Mouse (Mus musculus) hindbrain, embryonic 15.5 days (tissue): ENCODE results near the gene Zdhhc5. TPM values are rescaled to one million over a fixed set of nuclear protein-coding genes. Genes with fewer than 3 reads are reported as not detected.
A peak's percentile ranks its signal among the peaks of the same experiment; 100 is the strongest.

ENCODE experiments used
- ATAC-seq: fragments of 200-750 bp; cut with Nextera tagmentation; 2 replicates; pipeline ENCODE4 v1.8.0; 2017; ENCODE audit warnings: low read depth, moderate number of reproducible peaks, moderate TSS enrichment; ENCODE audit not compliant: low FRiP score
- H3K27ac ChIP-seq: fragments of 300-500 bp; sonication (generic); replicated peaks from 2 replicates; pipeline ENCODE4 v1.5.1; 2015; ENCODE audit warnings: mild to moderate bottlenecking, inconsistent platforms
- H3K27me3 ChIP-seq: fragments of 300-500 bp; sonication (generic); 2 replicates; pipeline ENCODE4 v1.6.1; 2015; ENCODE audit warnings: control low read depth, inconsistent platforms
- H3K36me3 ChIP-seq: fragments of 300-500 bp; sonication (generic); 2 replicates; pipeline ENCODE4 v1.6.1; 2015; ENCODE audit warnings: control low read depth, inconsistent platforms
- H3K4me1 ChIP-seq: fragments of 300-500 bp; sonication (generic); replicated peaks from 2 replicates; pipeline ENCODE4 v1.6.1; 2015; ENCODE audit warnings: control low read depth, inconsistent platforms
- H3K4me2 ChIP-seq: fragments of 300-500 bp; sonication (generic); 2 replicates; pipeline ENCODE4 v1.6.1; 2015; ENCODE audit warnings: moderate library complexity, mild to moderate bottlenecking, inconsistent platforms
- H3K4me3 ChIP-seq: fragments of 300-500 bp; sonication (generic); 2 replicates; pipeline ENCODE4 v1.5.1; 2015; ENCODE audit warnings: mild to moderate bottlenecking, inconsistent platforms
- H3K9ac ChIP-seq: fragments of 300-500 bp; sonication (generic); 2 replicates; pipeline ENCODE4 v1.6.1; 2015; ENCODE audit warnings: inconsistent platforms
- H3K9me3 ChIP-seq: fragments of 300-500 bp; sonication (generic); 2 replicates; pipeline ENCODE4 v1.6.1; 2016; ENCODE audit warnings: control low read depth, inconsistent platforms
- WGBS: fragments of 180-500 bp; shearing (Covaris S2); methylation state at CpG from one replicate; pipeline ENCODE4 v1.1.7; 2015; 5-methylcytosine and 5-hydroxymethylcytosine counted together
- polyA plus RNA-seq: library from polyadenylated mRNA; unstranded; fragments of >200 nt; fragmentation: Nextera tagmentation; extraction: Ambion mirVana; gene quantifications from 2 replicates; pipeline ENCODE4 v1.2.1, GENCODE M21; 2015

Gene Zdhhc5
- polyA plus RNA-seq, 1 experiment from 2014 or later, result 19.0 TPM

GRCm38 (mm10) chr2:84742451-84743283 is 27.7 kb upstream of the Zdhhc5 start:
- Histone ChIP-seq H3K36me3 (no peaks in the 10 kb centered on the region), H3K4me3 (peak overlapping the region; percentile 67), H3K4me1 (peaks cover 54% of the 10 kb centered on the region), H3K9ac (peak overlapping the region; percentile 77), H3K9me3 (no peaks in the 10 kb centered on the region), H3K27ac (peak overlapping the region; percentile 97), H3K27me3 (no peaks in the 10 kb centered on the region), H3K4me2 (peak overlapping the region; percentile 83)
- peak; percentile 79 for ATAC-seq
- WGBS, result under 1% methylated on average over 23 of the region's 26 CpGs

DNA sequence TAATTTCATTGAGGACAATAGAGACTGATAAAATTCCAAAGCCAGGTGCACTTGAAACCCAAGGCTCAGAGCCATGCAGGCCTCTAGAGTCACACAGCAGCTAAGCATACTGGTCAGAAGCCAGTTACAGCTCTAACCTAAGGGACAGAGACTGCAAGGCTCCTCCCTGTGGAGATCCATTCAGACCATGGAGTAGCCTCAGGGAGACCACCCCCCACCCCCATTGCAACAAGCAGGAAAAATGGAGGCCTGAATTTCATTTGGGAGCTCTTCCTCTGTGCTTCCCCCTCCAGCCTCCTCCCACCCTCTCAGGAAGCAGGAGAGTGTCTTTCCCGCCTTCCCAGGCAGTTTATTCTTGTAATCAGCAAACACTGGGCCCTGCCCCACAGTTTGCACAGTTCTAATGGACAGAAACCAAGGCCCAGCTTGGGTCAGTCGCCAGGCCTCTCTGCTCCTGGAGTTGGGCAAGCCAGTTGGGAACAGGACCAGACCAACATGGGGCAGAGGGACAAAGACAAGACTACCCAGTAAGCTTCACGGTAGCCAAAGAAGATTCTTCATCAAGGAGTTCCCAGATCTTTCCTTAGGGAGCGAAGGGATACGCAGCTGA is 27.0 kb upstream of the Zdhhc5 start:
- Histone ChIP-seq H3K36me3 (no peaks in the 10 kb centered on the region), H3K9me3 (no peaks in the 10 kb centered on the region), H3K4me2 (peak overlapping the region; percentile 83), H3K9ac (peak overlapping the region; percentile 77; the same call in 1 of the 2 replicates), H3K27ac (peak overlapping the region; percentile 97), H3K27me3 (no peaks in the 10 kb centered on the region), H3K4me1 (peaks cover 61% of the 10 kb centered on the region), H3K4me3 (peak overlapping the region; percentile 67)
- ATAC-seq, result no peak; the same call in 1 of the 2 replicates
- WGBS, result 1% methylated on average over 5 of the region's 5 CpGs

- no peaks in the 10 kb centered on the region for H3K36me3 ChIP-seq
- no peak for ATAC-seq
- peaks cover 73% of the 10 kb centered on the region for H3K4me1 ChIP-seq
- no peak overlapping the region for H3K4me3 ChIP-seq
- H3K27me3 ChIP-seq, result no peaks in the 10 kb centered on the region
- 0 out of 2 replicates have a peak overlapping the region, but pooled peaks have one; percentile 27 for H3K27ac ChIP-seq
- 61% methylated on average over 15 of the region's 15 CpGs for WGBS
- no peak overlapping the region for H3K9ac ChIP-seq
- H3K4me2 ChIP-seq, result peak overlapping the region; percentile 83
- H3K9me3 ChIP-seq, result no peaks in the 10 kb centered on the region
These were observed 25.8 kb upstream of the Zdhhc5 start for GRCm38 (mm10) chr2:84740608-84741333.

- Histone ChIP-seq H3K4me2 (peak overlapping the region; percentile 67), H3K4me1 (peaks cover 84% of the 10 kb centered on the region), H3K9me3 (no peaks in the 10 kb centered on the region), H3K27ac (0 out of 2 replicates have a peak overlapping the region, but pooled peaks have one; percentile 21), H3K27me3 (no peaks in the 10 kb centered on the region), H3K36me3 (no peaks in the 10 kb centered on the region), H3K9ac (0 out of 2 replicates have a peak overlapping the region, but pooled peaks have one; percentile 11), H3K4me3 (0 out of 2 replicates have a peak overlapping the region, but pooled peaks have one; percentile 3)
- 2% methylated on average over 12 of the region's 12 CpGs for WGBS
- ATAC-seq, result no peak
These were observed 23.4 kb upstream of the Zdhhc5 start for GRCm38 (mm10) chr2:84738271-84738911.

DNA sequence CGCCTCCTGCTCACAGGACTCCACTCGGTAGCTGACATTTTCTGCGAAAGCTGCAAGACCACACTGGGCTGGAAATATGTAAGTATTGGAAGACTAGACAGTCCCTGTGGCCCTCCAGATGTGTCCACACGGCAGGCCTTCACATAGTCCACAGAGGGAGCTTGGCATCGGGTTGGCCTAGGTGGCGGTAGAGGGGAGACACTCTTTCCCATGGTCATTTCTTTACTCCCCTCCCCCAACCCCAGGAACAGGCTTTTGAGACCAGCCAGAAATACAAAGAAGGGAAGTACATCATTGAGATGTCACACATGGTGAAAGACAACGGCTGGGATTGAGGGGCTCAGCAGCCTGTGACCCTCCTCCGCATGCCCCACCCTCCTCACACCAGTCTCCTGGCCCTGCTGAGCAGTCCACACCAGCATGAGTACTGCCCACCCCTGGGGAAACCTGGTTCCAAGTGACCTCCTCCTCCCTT is 22.5 kb upstream of the Zdhhc5 start:
- WGBS, result 6% methylated on average over 8 of the region's 8 CpGs
- peak overlapping the region; percentile 67 for H3K4me2 ChIP-seq
- H3K27ac ChIP-seq, result peak overlapping the region; percentile 53
- H3K36me3 ChIP-seq, result no peaks in the 10 kb centered on the region
- no peaks in the 10 kb centered on the region for H3K27me3 ChIP-seq
- no peak overlapping the region for H3K9ac ChIP-seq
- H3K4me1 ChIP-seq, result peaks cover 87% of the 10 kb centered on the region
- no peak overlapping the region; the same call in 1 of the 2 replicates for H3K4me3 ChIP-seq
- H3K9me3 ChIP-seq, result no peaks in the 10 kb centered on the region
- no peak for ATAC-seq

DNA sequence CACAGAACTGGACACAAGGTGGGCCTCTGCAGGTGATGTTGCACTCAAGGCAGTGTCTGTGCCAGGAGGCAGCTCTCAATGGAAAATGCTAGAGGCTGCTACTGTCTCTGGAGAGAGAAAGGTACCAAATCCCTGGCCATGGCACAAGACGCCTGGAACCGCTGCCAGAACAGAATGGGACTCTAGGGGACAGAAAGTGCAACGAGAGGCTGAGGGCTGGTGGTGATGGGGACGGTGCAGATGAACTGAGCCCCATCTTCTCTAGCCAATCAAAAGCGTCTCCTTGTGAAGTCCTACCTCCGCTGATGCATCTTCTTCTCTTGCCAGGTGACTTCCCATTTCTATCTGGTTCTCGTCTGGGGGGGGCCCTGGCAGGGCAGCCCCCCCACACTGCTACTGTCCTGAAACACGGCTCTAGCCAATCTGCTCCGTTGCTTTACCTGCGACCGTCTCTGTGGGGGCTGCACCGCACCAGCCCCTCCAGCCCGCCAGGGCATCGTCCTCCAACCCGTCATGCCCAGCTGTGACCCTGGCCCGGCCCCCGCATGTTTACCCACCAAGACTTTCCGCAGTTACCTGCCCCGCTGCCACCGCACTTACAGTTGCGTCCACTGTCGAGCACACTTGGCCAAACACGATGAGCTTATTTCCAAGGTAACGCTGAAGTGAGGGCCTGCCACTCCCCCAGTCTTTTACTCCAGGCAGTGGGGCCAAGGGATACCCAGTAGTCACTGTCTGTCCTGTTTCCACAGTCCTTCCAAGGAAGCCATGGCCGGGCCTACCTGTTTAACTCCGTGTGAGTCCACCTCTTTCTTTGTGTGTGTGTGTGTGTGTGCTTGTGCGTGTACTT is 21.6 kb upstream of the Zdhhc5 start:
- peak overlapping the region; percentile 66 for H3K4me3 ChIP-seq
- peak overlapping the region; percentile 67 for H3K4me2 ChIP-seq
- H3K36me3 ChIP-seq, result no peaks in the 10 kb centered on the region
- H3K9ac ChIP-seq, result peak overlapping the region; percentile 32; the same call in 1 of the 2 replicates
- no peaks in the 10 kb centered on the region for H3K27me3 ChIP-seq
- no peak overlapping the region for H3K27ac ChIP-seq
- WGBS, result 4% methylated on average over 27 of the region's 27 CpGs
- peaks cover 77% of the 10 kb centered on the region for H3K4me1 ChIP-seq
- H3K9me3 ChIP-seq, result no peaks in the 10 kb centered on the region
- ATAC-seq, result no peak

- no peak for ATAC-seq
- no peaks in the 10 kb centered on the region for H3K36me3 ChIP-seq
- H3K4me3 ChIP-seq, result peak overlapping the region; percentile 66
- peak overlapping the region; percentile 83 for H3K9ac ChIP-seq
- peaks cover 66% of the 10 kb centered on the region for H3K4me1 ChIP-seq
- peak overlapping the region; percentile 87; the same call in 1 of the 2 replicates for H3K27ac ChIP-seq
- H3K27me3 ChIP-seq, result no peaks in the 10 kb centered on the region
- no peaks in the 10 kb centered on the region for H3K9me3 ChIP-seq
- peak overlapping the region; percentile 67 for H3K4me2 ChIP-seq
- WGBS, result 15% methylated on average over 7 of the region's 7 CpGs
These were observed 20.5 kb upstream of the Zdhhc5 start for GRCm38 (mm10) chr2:84735346-84735920.

- peak overlapping the region; percentile 67 for H3K4me2 ChIP-seq
- H3K4me3 ChIP-seq, result peak overlapping the region; percentile 66
- H3K27ac ChIP-seq, result peak overlapping the region; percentile 87
- H3K4me1 ChIP-seq, result peaks cover 62% of the 10 kb centered on the region
- WGBS, result 0% methylated on average over 2 of the region's 2 CpGs
- no peaks in the 10 kb centered on the region for H3K36me3 ChIP-seq
- H3K27me3 ChIP-seq, result no peaks in the 10 kb centered on the region
- ATAC-seq, result no peak
- H3K9ac ChIP-seq, result peak overlapping the region; percentile 83
- H3K9me3 ChIP-seq, result no peaks in the 10 kb centered on the region
These were observed 19.9 kb upstream of the Zdhhc5 start for GRCm38 (mm10) chr2:84734919-84735318.

GRCm38 (mm10) chr2:84734351-84734864 is 19.4 kb upstream of the Zdhhc5 start:
- peak overlapping the region; percentile 87 for H3K27ac ChIP-seq
- ATAC-seq, result peak; percentile 56
- peaks cover 57% of the 10 kb centered on the region for H3K4me1 ChIP-seq
- 0% methylated on average over 11 of the region's 11 CpGs for WGBS
- H3K36me3 ChIP-seq, result no peaks in the 10 kb centered on the region
- peak overlapping the region; percentile 66 for H3K4me3 ChIP-seq
- H3K9me3 ChIP-seq, result no peaks in the 10 kb centered on the region
- peak overlapping the region; percentile 67 for H3K4me2 ChIP-seq
- H3K9ac ChIP-seq, result peak overlapping the region; percentile 83
- no peaks in the 10 kb centered on the region for H3K27me3 ChIP-seq

GRCm38 (mm10) chr2:84733579-84734300 is 18.8 kb upstream of the Zdhhc5 start, which contains the start of gene Ypel4:
Gene Ypel4, plus strand, starts transcription at chr2:84734058.
- no peaks in the 10 kb centered on the region for H3K9me3 ChIP-seq
- peak within 1 kb of the TSS; percentile 87 for H3K27ac ChIP-seq
- H3K4me3 ChIP-seq, result peak within 1 kb of the TSS; percentile 66
- peaks cover 52% of the 10 kb centered on the region for H3K4me1 ChIP-seq
- H3K27me3 ChIP-seq, result no peaks in the 10 kb centered on the region
- H3K9ac ChIP-seq, result peak within 1 kb of the TSS; percentile 83
- ATAC-seq, result peak; percentile 82
- peak within 1 kb of the TSS; percentile 67 for H3K4me2 ChIP-seq
- no peaks in the 10 kb centered on the region for H3K36me3 ChIP-seq
- WGBS, result 3% methylated on average over 8 of the region's 8 CpGs
